Mouse (Mus musculus): ENCODE data around the gene Atg7.

DNA sequence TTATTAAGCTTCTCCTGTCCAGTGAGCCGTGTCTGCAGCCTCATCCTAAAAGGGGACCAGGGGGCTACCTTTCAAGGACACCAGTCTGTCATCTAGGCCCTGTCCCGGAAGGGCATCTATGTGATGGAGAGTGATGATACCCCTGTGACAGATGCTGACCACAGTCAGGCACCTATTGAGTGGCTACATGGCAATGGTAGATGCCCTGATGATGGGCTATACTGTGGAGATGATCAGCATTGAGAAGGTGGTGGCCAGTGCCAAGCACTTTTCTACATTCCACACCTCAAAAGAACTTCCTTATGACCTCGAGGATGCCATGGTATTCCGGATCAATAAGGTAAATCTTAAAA, 95.8 kb downstream of the Atg7 start:
- no peak for TF ChIP-seq CTCF (IDR thresholded peaks at IDR 0.05; ENCODE audit: insufficient read depth, low read depth, low read length)
- TF ChIP-seq POLR2A (IDR thresholded peaks at IDR 0.05; ENCODE audit: insufficient read depth, low read depth, low read length) = no peak

Measured in olfactory bulb, adult 2 months (tissue).